Mouse (Mus musculus) midbrain, embryonic 12.5 days (tissue): Measurements from ENCODE around the gene Slc25a30. TPM values are rescaled to one million over a fixed set of nuclear protein-coding genes. Genes with fewer than 3 reads are reported as not detected.

Experiments
- ATAC-seq: fragments of 200-750 bp; cut with Nextera tagmentation; 2 replicates; pipeline ENCODE4 v1.8.0; 2017; ENCODE audit warnings: low read depth, moderate TSS enrichment, moderate library complexity; ENCODE audit not compliant: low FRiP score
- H3K27ac ChIP-seq: fragments of 300-500 bp; sonication (generic); replicated peaks from 2 replicates; pipeline ENCODE4 v1.5.1; 2016; ENCODE audit warnings: mild to moderate bottlenecking
- H3K27me3 ChIP-seq: fragments of 300-500 bp; sonication (generic); 2 replicates; pipeline ENCODE4 v1.6.1; 2016; ENCODE audit warnings: mild to moderate bottlenecking
- H3K36me3 ChIP-seq: fragments of 300-500 bp; sonication (generic); 2 replicates; pipeline ENCODE4 v1.6.1; 2016
- H3K4me1 ChIP-seq: fragments of 300-500 bp; sonication (generic); 2 replicates; pipeline ENCODE4 v1.6.1; 2016
- H3K4me2 ChIP-seq: fragments of 300-500 bp; sonication (generic); replicated peaks from 2 replicates; pipeline ENCODE4 v1.6.1; 2016; ENCODE audit warnings: mild to moderate bottlenecking, moderate library complexity
- H3K4me3 ChIP-seq: fragments of 300-500 bp; sonication (generic); 2 replicates; pipeline ENCODE4 v1.5.1; 2016; ENCODE audit warnings: mild to moderate bottlenecking
- H3K9ac ChIP-seq: fragments of 300-500 bp; sonication (generic); replicated peaks from 2 replicates; pipeline ENCODE4 v1.6.1; 2016; ENCODE audit warnings: mild to moderate bottlenecking, moderate library complexity
- H3K9me3 ChIP-seq: fragments of 300-500 bp; sonication (generic); 2 replicates; pipeline ENCODE4 v1.6.1; 2016; ENCODE audit warnings: mild to moderate bottlenecking
- WGBS: fragments of 180-500 bp; shearing (Covaris S2); methylation state at CpG from one replicate; pipeline ENCODE4 v1.1.7; 2016; 5-methylcytosine and 5-hydroxymethylcytosine counted together
- polyA plus RNA-seq: library from polyadenylated mRNA; unstranded; fragments of >200 nt; fragmentation: Nextera tagmentation; extraction: Ambion mirVana; gene quantifications from 2 replicates; pipeline ENCODE4 v1.2.1, GENCODE M21; 2016

Slc25a30 gene
- polyA plus RNA-seq, 1 experiment from 2014 or later, result 7.5 TPM

- no peaks in the 10 kb centered on the region for H3K4me1 ChIP-seq
- no peak overlapping the region for H3K27ac ChIP-seq
- H3K9me3 ChIP-seq, result no peaks in the 10 kb centered on the region
- no peak overlapping the region for H3K9ac ChIP-seq
- 0 out of 2 replicates have a peak, but pooled peaks cover 4% of the 10 kb centered on the region for H3K27me3 ChIP-seq
- 65% methylated on average over 10 of the region's 10 CpGs for WGBS
- H3K4me3 ChIP-seq, result no peak overlapping the region
- no peak overlapping the region for H3K4me2 ChIP-seq
- ATAC-seq, result no peak
- peaks cover 26% of the 10 kb centered on the region for H3K36me3 ChIP-seq
These were observed 25.6 kb downstream of the Slc25a30 start for GRCm38 (mm10) chr14:75761028-75761805.

- WGBS, result 84% methylated on average over 7 of the region's 7 CpGs
- no peak overlapping the region for H3K9ac ChIP-seq
- H3K4me1 ChIP-seq, result peaks cover 4% of the 10 kb centered on the region
- no peak overlapping the region for H3K4me3 ChIP-seq
- H3K27me3 ChIP-seq, result 0 out of 2 replicates have a peak, but pooled peaks cover 4% of the 10 kb centered on the region
- H3K9me3 ChIP-seq, result no peaks in the 10 kb centered on the region
- H3K36me3 ChIP-seq, result peaks cover 8% of the 10 kb centered on the region; the same call in 1 of the 2 replicates
- H3K27ac ChIP-seq, result no peak overlapping the region
- H3K4me2 ChIP-seq, result no peak overlapping the region
- no peak for ATAC-seq
These were observed 28.4 kb downstream of the Slc25a30 start for GRCm38 (mm10) chr14:75758401-75758800.

GRCm38 (mm10) chr14:75757821-75758220 lies 29.0 kb downstream of the Slc25a30 start:
- H3K9ac ChIP-seq, result no peak overlapping the region
- no peak overlapping the region for H3K4me3 ChIP-seq
- 0 out of 2 replicates have a peak, but pooled peaks cover 4% of the 10 kb centered on the region for H3K27me3 ChIP-seq
- no peak for ATAC-seq
- no peak overlapping the region for H3K4me2 ChIP-seq
- H3K36me3 ChIP-seq, result peaks cover 7% of the 10 kb centered on the region; the same call in 1 of the 2 replicates
- H3K4me1 ChIP-seq, result peaks cover 10% of the 10 kb centered on the region
- H3K27ac ChIP-seq, result no peak overlapping the region
- WGBS, result 81% methylated on average over 2 of the region's 2 CpGs
- no peaks in the 10 kb centered on the region for H3K9me3 ChIP-seq

GRCm38 (mm10) chr14:75756971-75757370 lies 29.9 kb downstream of the Slc25a30 start:
- H3K27me3 ChIP-seq, result 0 out of 2 replicates have a peak, but pooled peaks cover 4% of the 10 kb centered on the region
- H3K9ac ChIP-seq, result no peak overlapping the region
- no peak overlapping the region for H3K4me2 ChIP-seq
- H3K36me3 ChIP-seq, result no peaks in the 10 kb centered on the region
- H3K4me1 ChIP-seq, result peaks cover 19% of the 10 kb centered on the region
- ATAC-seq, result no peak
- no peak overlapping the region for H3K4me3 ChIP-seq
- H3K27ac ChIP-seq, result no peak overlapping the region
- WGBS, result 92% methylated on average over 6 of the region's 6 CpGs
- H3K9me3 ChIP-seq, result no peaks in the 10 kb centered on the region

- no peaks in the 10 kb centered on the region for H3K36me3 ChIP-seq
- H3K9me3 ChIP-seq, result no peaks in the 10 kb centered on the region
- WGBS, result under 1% methylated on average over 77 of the region's 78 CpGs
- H3K4me1 ChIP-seq, result peaks cover 26% of the 10 kb centered on the region
- peak within 1 kb of the TSS; percentile 85 for H3K4me2 ChIP-seq
- peak within 1 kb of the TSS; percentile 84 for H3K27ac ChIP-seq
- H3K9ac ChIP-seq, result peak within 1 kb of the TSS; percentile 92
- ATAC-seq, result peak; percentile 99
- H3K27me3 ChIP-seq, result 0 out of 2 replicates have a peak, but pooled peaks cover 4% of the 10 kb centered on the region
- H3K4me3 ChIP-seq, result peak within 1 kb of the TSS; percentile 68
These were observed 32.6 kb downstream of the Slc25a30 start, which contains the start of gene Cog3 for GRCm38 (mm10) chr14:75753991-75754817. Gene Cog3 (minus strand): TSS chr14:75754517.

GRCm38 (mm10) chr14:75753206-75753605 lies 33.6 kb downstream of the Slc25a30 start:
- Histone ChIP-seq H3K27ac (no peak overlapping the region), H3K4me3 (peak overlapping the region; percentile 68), H3K9ac (peak overlapping the region; percentile 92), H3K36me3 (no peaks in the 10 kb centered on the region), H3K4me1 (peaks cover 26% of the 10 kb centered on the region), H3K27me3 (0 out of 2 replicates have a peak, but pooled peaks cover under 1% of the 10 kb centered on the region), H3K4me2 (peak overlapping the region; percentile 85), H3K9me3 (no peaks in the 10 kb centered on the region)
- ATAC-seq, result no peak
- 75% methylated on average over 8 of the region's 8 CpGs for WGBS

- H3K4me3 ChIP-seq, result no peak overlapping the region
- no peaks in the 10 kb centered on the region for H3K9me3 ChIP-seq
- H3K4me2 ChIP-seq, result no peak overlapping the region
- H3K27me3 ChIP-seq, result no peaks in the 10 kb centered on the region
- H3K27ac ChIP-seq, result no peak overlapping the region
- no peak overlapping the region for H3K9ac ChIP-seq
- ATAC-seq, result no peak
- peaks cover 11% of the 10 kb centered on the region; the same call in 1 of the 2 replicates for H3K36me3 ChIP-seq
- 86% methylated on average over 4 of the region's 4 CpGs for WGBS
- peaks cover 26% of the 10 kb centered on the region for H3K4me1 ChIP-seq
These were observed 35.8 kb downstream of the Slc25a30 start for GRCm38 (mm10) chr14:75751040-75751439.

- Histone ChIP-seq H3K27ac (no peak overlapping the region), H3K9ac (no peak overlapping the region), H3K9me3 (no peaks in the 10 kb centered on the region), H3K4me3 (no peak overlapping the region), H3K27me3 (no peaks in the 10 kb centered on the region), H3K36me3 (peaks cover 22% of the 10 kb centered on the region), H3K4me2 (no peak overlapping the region), H3K4me1 (peaks cover 26% of the 10 kb centered on the region)
- 87% methylated on average over 4 of the region's 4 CpGs for WGBS
- no peak for ATAC-seq
These were observed 37.7 kb downstream of the Slc25a30 start for GRCm38 (mm10) chr14:75749123-75749522.

- no peak overlapping the region for H3K4me2 ChIP-seq
- no peaks in the 10 kb centered on the region for H3K27me3 ChIP-seq
- H3K4me1 ChIP-seq, result peaks cover 17% of the 10 kb centered on the region
- H3K27ac ChIP-seq, result no peak overlapping the region
- no peak overlapping the region for H3K9ac ChIP-seq
- H3K9me3 ChIP-seq, result no peaks in the 10 kb centered on the region
- WGBS, result 94% methylated on average over 2 of the region's 2 CpGs
- H3K36me3 ChIP-seq, result peaks cover 27% of the 10 kb centered on the region
- ATAC-seq, result no peak
- no peak overlapping the region for H3K4me3 ChIP-seq
These were observed 38.9 kb downstream of the Slc25a30 start for GRCm38 (mm10) chr14:75747960-75748359.

- H3K4me1 ChIP-seq, result no peaks in the 10 kb centered on the region
- H3K27ac ChIP-seq, result no peak overlapping the region
- no peak overlapping the region for H3K4me3 ChIP-seq
- H3K4me2 ChIP-seq, result no peak overlapping the region
- no peaks in the 10 kb centered on the region for H3K27me3 ChIP-seq
- no peaks in the 10 kb centered on the region for H3K9me3 ChIP-seq
- 97% methylated on average over 3 of the region's 3 CpGs for WGBS
- no peak overlapping the region for H3K9ac ChIP-seq
- H3K36me3 ChIP-seq, result peaks cover 61% of the 10 kb centered on the region
- ATAC-seq, result no peak
These were observed 44.9 kb downstream of the Slc25a30 start for GRCm38 (mm10) chr14:75741904-75742303.

- H3K27me3 ChIP-seq, result no peaks in the 10 kb centered on the region
- H3K4me3 ChIP-seq, result no peak overlapping the region
- no peak overlapping the region for H3K9ac ChIP-seq
- 98% methylated on average over 3 of the region's 3 CpGs for WGBS
- H3K9me3 ChIP-seq, result no peaks in the 10 kb centered on the region
- H3K36me3 ChIP-seq, result peaks cover 63% of the 10 kb centered on the region
- H3K4me1 ChIP-seq, result no peaks in the 10 kb centered on the region
- no peak overlapping the region for H3K27ac ChIP-seq
- ATAC-seq, result no peak
- no peak overlapping the region for H3K4me2 ChIP-seq
These were observed 51.2 kb downstream of the Slc25a30 start for GRCm38 (mm10) chr14:75735597-75735996.

GRCm38 (mm10) chr14:75732631-75733030 lies 54.2 kb downstream of the Slc25a30 start:
- 91% methylated on average over 7 of the region's 7 CpGs for WGBS
- Histone ChIP-seq H3K4me3 (no peak overlapping the region), H3K36me3 (peaks cover 74% of the 10 kb centered on the region)

More at GRCm38 (mm10) chr14:75732631-75733030, 54.2 kb downstream of the Slc25a30 start:
- Histone ChIP-seq H3K4me2 (no peak overlapping the region), H3K27me3 (no peaks in the 10 kb centered on the region), H3K9me3 (no peaks in the 10 kb centered on the region), H3K27ac (no peak overlapping the region), H3K9ac (no peak overlapping the region), H3K4me1 (no peaks in the 10 kb centered on the region)
- no peak for ATAC-seq
